Mouse (Mus musculus) liver, embryonic 11.5 days (tissue): Measurements from ENCODE around the gene Arfrp1. TPM values are rescaled to one million over a fixed set of nuclear protein-coding genes. Genes with fewer than 3 reads are reported as not detected.

Experiments used
- ATAC-seq: fragments of 200-750 bp; cut with Nextera tagmentation; replicated peaks from 2 replicates; pipeline ENCODE4 v1.8.0; 2017; ENCODE audit warnings: moderate number of reproducible peaks, mild to moderate bottlenecking, moderate TSS enrichment, moderate library complexity; ENCODE audit not compliant: low FRiP score
- DNase-seq: peaks from one replicate; pipeline ENCODE4 v3.0.0-alpha.2; 2017; ENCODE audit warnings: low spot score
- H3K27ac ChIP-seq: fragments of 300-500 bp; sonication (generic); 2 replicates; pipeline ENCODE4 v1.5.1; 2014; ENCODE audit warnings: mild to moderate bottlenecking, low read depth, low read length, control low read depth
- H3K27me3 ChIP-seq: fragments of 300-500 bp; sonication (generic); replicated peaks from 2 replicates; pipeline ENCODE4 v1.6.1; 2014; ENCODE audit warnings: low read length, mixed read lengths; ENCODE audit not compliant: control insufficient read depth, insufficient read depth
- H3K36me3 ChIP-seq: fragments of 300-500 bp; sonication (generic); 2 replicates; pipeline ENCODE4 v1.6.1; 2014; ENCODE audit warnings: mild to moderate bottlenecking, low read length, moderate library complexity, mixed read lengths; ENCODE audit not compliant: control insufficient read depth, insufficient read depth
- H3K4me1 ChIP-seq: fragments of 300-500 bp; sonication (generic); replicated peaks from 2 replicates; pipeline ENCODE4 v1.6.1; 2014; ENCODE audit warnings: low read length, mixed read lengths; ENCODE audit not compliant: control insufficient read depth, insufficient read depth
- H3K4me2 ChIP-seq: fragments of 300-500 bp; sonication (generic); 2 replicates; pipeline ENCODE4 v1.6.1; 2014; ENCODE audit warnings: mild to moderate bottlenecking, control low read depth, moderate library complexity
- H3K4me3 ChIP-seq: fragments of 300-500 bp; sonication (generic); 2 replicates; pipeline ENCODE4 v1.5.1; 2014; ENCODE audit warnings: low read depth, low read length, control low read depth
- H3K9ac ChIP-seq: fragments of 300-500 bp; sonication (generic); 2 replicates; pipeline ENCODE4 v1.6.1; 2014; ENCODE audit warnings: low read depth, low read length, control low read depth
- H3K9me3 ChIP-seq: fragments of 300-500 bp; sonication (generic); 2 replicates; pipeline ENCODE4 v1.6.1; 2016; ENCODE audit warnings: low read length, inconsistent platforms, mixed read lengths; ENCODE audit not compliant: control insufficient read depth
- WGBS: fragments of 180-500 bp; shearing (Covaris S2); extraction: QIAGEN DNeasy Blood & Tissue Kit; methylation state at CpG from one replicate; pipeline ENCODE4 v1.1.7; 2014; 5-methylcytosine and 5-hydroxymethylcytosine counted together
- polyA plus RNA-seq: library from polyadenylated mRNA; unstranded; fragments of >200 nt; fragmentation: Nextera tagmentation; extraction: Ambion mirVana; gene quantifications from 2 replicates; pipeline ENCODE4 v1.2.1, GENCODE M21; 2014

Arfrp1 gene
- polyA plus RNA-seq, 1 experiment from 2014 or later = 48.9 TPM

- H3K4me2 ChIP-seq = no peak overlapping the region
- H3K9me3 ChIP-seq = no peaks in the 10 kb centered on the region
- H3K27ac ChIP-seq = no peak overlapping the region
- WGBS = 31% methylated on average over 4 of the region's 4 CpGs
- peak; percentile 77 for ATAC-seq
- no peaks in the 10 kb centered on the region for H3K4me1 ChIP-seq
- H3K9ac ChIP-seq = no peak overlapping the region
- peaks cover 8% of the 10 kb centered on the region; the same call in 1 of the 2 replicates for H3K36me3 ChIP-seq
- DNase-seq = peak; percentile 67
- no peaks in the 10 kb centered on the region for H3K27me3 ChIP-seq
- H3K4me3 ChIP-seq = no peak overlapping the region
These were observed 27.5 kb upstream of the Arfrp1 start for GRCm38 (mm10) chr2:181392600-181393213.

GRCm38 (mm10) chr2:181391541-181391940 is 26.3 kb upstream of the Arfrp1 start:
- Histone ChIP-seq H3K9ac (no peak overlapping the region), H3K27me3 (no peaks in the 10 kb centered on the region), H3K4me2 (no peak overlapping the region), H3K4me3 (no peak overlapping the region), H3K36me3 (peaks cover 9% of the 10 kb centered on the region; the same call in 1 of the 2 replicates), H3K9me3 (no peaks in the 10 kb centered on the region), H3K4me1 (no peaks in the 10 kb centered on the region), H3K27ac (no peak overlapping the region)
- whole genome bisulfite sequencing = 74% methylated on average over 2 of the region's 2 CpGs
- ATAC-seq (no peak), DNase-seq (no peak)

- Histone ChIP-seq H3K9ac (no peak overlapping the region), H3K9me3 (no peaks in the 10 kb centered on the region), H3K4me1 (no peaks in the 10 kb centered on the region), H3K4me2 (no peak overlapping the region), H3K27me3 (no peaks in the 10 kb centered on the region), H3K36me3 (peaks cover 12% of the 10 kb centered on the region; the same call in 1 of the 2 replicates), H3K4me3 (no peak overlapping the region), H3K27ac (no peak overlapping the region)
- no peak for ATAC-seq
- DNase-seq = no peak
- WGBS = 87% methylated on average over 15 of the region's 15 CpGs
These were observed 25.8 kb upstream of the Arfrp1 start for GRCm38 (mm10) chr2:181391022-181391421.

GRCm38 (mm10) chr2:181390136-181390870 is 25.1 kb upstream of the Arfrp1 start:
- H3K27ac ChIP-seq = no peak overlapping the region
- 82% methylated on average over 4 of the region's 4 CpGs for WGBS
- H3K4me1 ChIP-seq = no peaks in the 10 kb centered on the region
- DNase-seq (no peak), ATAC-seq (no peak)
- no peak overlapping the region for H3K4me3 ChIP-seq
- no peaks in the 10 kb centered on the region for H3K27me3 ChIP-seq
- peaks cover 10% of the 10 kb centered on the region; the same call in 1 of the 2 replicates for H3K36me3 ChIP-seq
- no peak overlapping the region for H3K4me2 ChIP-seq
- H3K9ac ChIP-seq = no peak overlapping the region
- H3K9me3 ChIP-seq = no peaks in the 10 kb centered on the region

GRCm38 (mm10) chr2:181386663-181387210 is 21.5 kb upstream of the Arfrp1 start:
- H3K4me1 ChIP-seq = no peaks in the 10 kb centered on the region
- 83% methylated on average over 4 of the region's 4 CpGs for WGBS
- no peak overlapping the region for H3K27ac ChIP-seq
- H3K9ac ChIP-seq = no peak overlapping the region
- H3K36me3 ChIP-seq = peaks cover 22% of the 10 kb centered on the region
- no peak overlapping the region for H3K4me2 ChIP-seq
- H3K4me3 ChIP-seq = no peak overlapping the region
- no peak for ATAC-seq
- DNase-seq = no peak
- no peaks in the 10 kb centered on the region for H3K9me3 ChIP-seq
- H3K27me3 ChIP-seq = no peaks in the 10 kb centered on the region

- Histone ChIP-seq H3K9me3 (no peaks in the 10 kb centered on the region), H3K4me1 (no peaks in the 10 kb centered on the region), H3K4me3 (no peak overlapping the region), H3K36me3 (peaks cover 25% of the 10 kb centered on the region), H3K27ac (no peak overlapping the region), H3K4me2 (no peak overlapping the region), H3K27me3 (no peaks in the 10 kb centered on the region), H3K9ac (no peak overlapping the region)
- no peak for DNase-seq
- WGBS = 89% methylated on average over 3 of the region's 3 CpGs
- no peak for ATAC-seq
These were observed 20.7 kb upstream of the Arfrp1 start for GRCm38 (mm10) chr2:181385885-181386284.

GRCm38 (mm10) chr2:181384919-181385391 is 19.8 kb upstream of the Arfrp1 start:
- ATAC-seq (no peak), DNase-seq (no peak)
- 87% methylated on average over 4 of the region's 4 CpGs for WGBS
- H3K4me2 ChIP-seq = no peak overlapping the region
- no peaks in the 10 kb centered on the region for H3K4me1 ChIP-seq
- no peaks in the 10 kb centered on the region for H3K9me3 ChIP-seq
- no peak overlapping the region for H3K4me3 ChIP-seq
- no peaks in the 10 kb centered on the region for H3K27me3 ChIP-seq
- peaks cover 34% of the 10 kb centered on the region for H3K36me3 ChIP-seq
- no peak overlapping the region for H3K9ac ChIP-seq
- H3K27ac ChIP-seq = no peak overlapping the region

GRCm38 (mm10) chr2:181384463-181384862 is 19.3 kb upstream of the Arfrp1 start:
- Histone ChIP-seq H3K36me3 (peaks cover 39% of the 10 kb centered on the region), H3K27ac (no peak overlapping the region)
- no peak for ATAC-seq

More at GRCm38 (mm10) chr2:181384463-181384862, 19.3 kb upstream of the Arfrp1 start:
- Histone ChIP-seq H3K9ac (no peak overlapping the region), H3K4me1 (no peaks in the 10 kb centered on the region), H3K9me3 (no peaks in the 10 kb centered on the region), H3K4me3 (no peak overlapping the region), H3K27me3 (no peaks in the 10 kb centered on the region), H3K4me2 (no peak overlapping the region)
- WGBS = 87% methylated on average over 7 of the region's 7 CpGs
- no peak for DNase-seq
